Mouse (Mus musculus) CH12.LX (cell line): ENCODE data around the gene Impg1. TPM values are rescaled to one million over a fixed set of nuclear protein-coding genes. Genes with fewer than 3 reads are reported as not detected.

ENCODE experiments used
- DNase-seq: peaks from one replicate; pipeline ENCODE4 v3.0.0-alpha.2; 2013; ENCODE audit errors: extremely low read depth
- H3K27ac ChIP-seq: 2 replicates; pipeline ENCODE4 v1.5.1; 2012; ENCODE audit warnings: low read depth, mild to moderate bottlenecking, control low read depth, moderate library complexity; ENCODE audit not compliant: insufficient read depth
- H3K27me3 ChIP-seq: replicated peaks from 2 replicates; pipeline ENCODE3; 2012; ENCODE audit warnings: inconsistent platforms
- H3K36me3 ChIP-seq, 2 experiments: replicated peaks in 1 of 2; 2 replicates each; pipeline versions ENCODE3 to v1.6.1; 2012; ENCODE audit warnings: inconsistent platforms in 1 of 2, low read length in 1 of 2, mild to moderate bottlenecking in 1 of 2, mixed read lengths in 1 of 2, moderate library complexity in 1 of 2; ENCODE audit not compliant: control insufficient read depth in 1 of 2, insufficient read depth in 1 of 2
- H3K4me1 ChIP-seq, 2 experiments: 2 replicates each; pipeline ENCODE4 v1.6.1; 2012; ENCODE audit warnings: inconsistent platforms in 1 of 2, moderate library complexity in 1 of 2; ENCODE audit not compliant: insufficient read depth in 2 of 2, control insufficient read depth in 1 of 2
- H3K4me2 ChIP-seq: 2 replicates; pipeline ENCODE4 v1.6.1; 2012; ENCODE audit warnings: low read depth, mild to moderate bottlenecking, control low read depth; ENCODE audit not compliant: poor library complexity, insufficient read depth, severe bottlenecking
- H3K4me3 ChIP-seq, 3 experiments: fragments of 150-350 bp in 1 of 3; sonication (generic) in 1 of 3; replicated peaks in 1 of 3; 2 replicates each; pipeline versions ENCODE3 to v1.5.1; 2011 to 2012; ENCODE audit warnings: low read depth in 2 of 3, low read length in 2 of 3, mild to moderate bottlenecking in 2 of 3, moderate library complexity in 2 of 3, control low read depth in 1 of 3, improper control_type of control experiment in 1 of 3, inconsistent platforms in 1 of 3, mixed read lengths in 1 of 3; ENCODE audit not compliant: poor library complexity in 1 of 3
- H3K79me2 ChIP-seq: replicated peaks from 2 replicates; pipeline ENCODE4 v1.6.1; 2012; ENCODE audit warnings: mild to moderate bottlenecking, moderate library complexity; ENCODE audit not compliant: control insufficient read depth, poor library complexity, insufficient read depth, severe bottlenecking; ENCODE audit errors: extremely low read depth
- H3K9ac ChIP-seq: 2 replicates; pipeline ENCODE4 v1.6.1; 2012; ENCODE audit warnings: low read depth, mild to moderate bottlenecking, control low read depth, moderate library complexity; ENCODE audit not compliant: insufficient read depth
- H3K9me3 ChIP-seq: replicated peaks from 2 replicates; pipeline ENCODE3; 2012; ENCODE audit warnings: low read length, inconsistent platforms, mixed read lengths
- BHLHE40 ChIP-seq: IDR thresholded peaks from 2 replicates; pipeline ENCODE4 v1.6.1; 2011; ENCODE audit warnings: mild to moderate bottlenecking, low read depth, low read length, improper control_type of control experiment
- CTCF ChIP-seq, 2 experiments: IDR thresholded peaks in 1 of 2; conservative IDR thresholded peaks in 1 of 2; 2 replicates each; pipeline ENCODE4 v1.5.1; 2011 to 2012; ENCODE audit warnings: low read depth in 2 of 2, low read length in 2 of 2, improper control_type of control experiment in 1 of 2, inconsistent platforms in 1 of 2, mild to moderate bottlenecking in 1 of 2, moderate library complexity in 1 of 2
- ELF1 ChIP-seq: IDR thresholded peaks from 2 replicates; pipeline ENCODE4 v1.6.1; 2014; ENCODE audit warnings: low read depth, mild to moderate bottlenecking, inconsistent platforms, low read length, improper control_type of control experiment
- GABPA ChIP-seq: IDR thresholded peaks from 2 replicates; pipeline ENCODE4 v1.6.1; 2012; ENCODE audit warnings: low read depth, low read length, improper control_type of control experiment, inconsistent platforms; ENCODE audit not compliant: insufficient replicate concordance
- JUND ChIP-seq: conservative IDR thresholded peaks from 2 replicates; pipeline ENCODE4 v1.6.1; 2011; ENCODE audit warnings: low read depth, low read length, improper control_type of control experiment
- MAX ChIP-seq: IDR thresholded peaks from 2 replicates; pipeline ENCODE4 v1.6.1; 2011; ENCODE audit warnings: low read length, improper control_type of control experiment
- MAZ ChIP-seq: IDR thresholded peaks from 2 replicates; pipeline ENCODE4 v1.6.1; 2012; ENCODE audit warnings: low read depth, mild to moderate bottlenecking, inconsistent platforms, low read length, improper control_type of control experiment, moderate library complexity
- MXI1 ChIP-seq: IDR thresholded peaks from 2 replicates; pipeline ENCODE4 v1.6.1; 2011; ENCODE audit warnings: mild to moderate bottlenecking, low read depth, low read length, improper control_type of control experiment
- MYC ChIP-seq: IDR thresholded peaks from 2 replicates; pipeline ENCODE4 v1.6.1; 2011; ENCODE audit warnings: low read depth, mild to moderate bottlenecking, improper control_type of control experiment, low read length
- NRF1 ChIP-seq: IDR thresholded peaks from 2 replicates; pipeline ENCODE4 v1.6.1; 2014; ENCODE audit warnings: low read depth, mild to moderate bottlenecking, inconsistent platforms, low read length, improper control_type of control experiment, moderate library complexity
- POLR2A ChIP-seq: IDR thresholded peaks from 2 replicates; pipeline ENCODE4 v1.6.1; 2011; ENCODE audit warnings: low read depth, mild to moderate bottlenecking, improper control_type of control experiment, low read length
- POLR2AphosphoS2 ChIP-seq: IDR thresholded peaks from 2 replicates; pipeline ENCODE4 v1.6.1; 2011; ENCODE audit warnings: low read depth, low read length, improper control_type of control experiment
- RAD21 ChIP-seq: IDR thresholded peaks from 2 replicates; pipeline ENCODE4 v1.6.1; 2011; ENCODE audit warnings: low read depth, mild to moderate bottlenecking, low read length, improper control_type of control experiment, moderate library complexity
- SIN3A ChIP-seq: IDR thresholded peaks from 2 replicates; pipeline ENCODE4 v1.6.1; 2012; ENCODE audit warnings: low read length, improper control_type of control experiment, inconsistent platforms
- SMC3 ChIP-seq: IDR thresholded peaks from 2 replicates; pipeline ENCODE4 v1.6.1; 2011; ENCODE audit warnings: low read depth, low read length, improper control_type of control experiment
- UBTF ChIP-seq: IDR thresholded peaks from 2 replicates; pipeline ENCODE4 v1.6.1; 2012; ENCODE audit warnings: low read depth, mild to moderate bottlenecking, inconsistent platforms, low read length, improper control_type of control experiment, moderate library complexity
- ZMIZ1 ChIP-seq: IDR thresholded peaks from 2 replicates; pipeline ENCODE4 v1.6.1; 2012; ENCODE audit warnings: low read depth, mild to moderate bottlenecking, inconsistent platforms, low read length, improper control_type of control experiment
- dilution Hi-C: fragments of 300-500 bp; cut with MboI; formaldehyde crosslinking; loops from 2 replicates; pipeline ENCODE4 v1.14.3; 2020; ENCODE audit warnings: low sequenced_read_pairs; ENCODE audit not compliant: extremely low pct_unique_long_range_greater_than_20kb, extremely low pct_ligation_motif_present
- in situ Hi-C: fragments of 300-500 bp; cut with MboI; formaldehyde crosslinking; loops from 3 replicates; pipeline ENCODE4 v1.14.3; 2019; ENCODE audit warnings: low sequenced_read_pairs, low pct_ligation_motif_present, low pct_unique_long_range_greater_than_20kb, mixed read lengths
- polyA plus RNA-seq: library from polyadenylated mRNA; unstranded; fragments of >175 nt; gene quantifications from 2 replicates; pipeline ENCODE4 v1.2.1, GENCODE M21; 2012; ENCODE audit warnings: low read depth; ENCODE audit not compliant: insufficient read length
- total RNA-seq, 2 experiments: library from RNA; depleted of rRNA; stranded (reverse); fragments of 300-350 nt in 1 of 2; fragments of >200 nt in 1 of 2; gene quantifications; 2 replicates each; pipeline ENCODE4 v1.2.3; 2012 to 2014

Impg1 gene
- total and polyA plus RNA-seq, 3 experiments = 0.13 to 0.90 (median 0.42) TPM

GRCm38 (mm10) chr9:80387890-80388289 is 77.4 kb downstream of the Impg1 start:
- TF ChIP-seq JUND = no peak
- no peak for TF ChIP-seq ZMIZ1
- no peak for TF ChIP-seq NRF1
- no peak for TF ChIP-seq MYC
- no peak for TF ChIP-seq MAX
- TF ChIP-seq POLR2A = no peak
- H3K4me1 ChIP-seq = peaks cover 0 to 17% of the 10 kb centered on the region in 2 experiments; a peak in 2 of 4 replicates
- H3K4me3 ChIP-seq = no peak overlapping the region
- H3K27ac ChIP-seq = no peak overlapping the region
- no peaks in the 10 kb centered on the region for H3K36me3 ChIP-seq
- dilution Hi-C loops = no loop called here
- DNase-seq = no peak
- H3K9ac ChIP-seq = no peak overlapping the region
- no peaks in the 10 kb centered on the region for H3K27me3 ChIP-seq
- H3K4me2 ChIP-seq = no peak overlapping the region
- in situ Hi-C loops = no loop called here
- no peaks in the 10 kb centered on the region for H3K9me3 ChIP-seq
- no peaks in the 10 kb centered on the region for H3K79me2 ChIP-seq

- in situ Hi-C loops = no loop called here
- Histone ChIP-seq H3K9me3 (no peaks in the 10 kb centered on the region), H3K36me3 (no peaks in the 10 kb centered on the region), H3K4me1 (peaks cover 0 to 11% of the 10 kb centered on the region in 2 experiments; a peak in 1 of 4 replicates), H3K9ac (no peak overlapping the region), H3K27me3 (no peaks in the 10 kb centered on the region), H3K79me2 (no peaks in the 10 kb centered on the region), H3K27ac (no peak overlapping the region), H3K4me3 (no peak overlapping the region), H3K4me2 (peak overlapping the region; percentile 63; the same call in 1 of the 2 replicates)
- TF ChIP-seq SIN3A = no peak
- TF ChIP-seq POLR2AphosphoS2 = no peak
- TF ChIP-seq ELF1 = no peak
- no peak for TF ChIP-seq BHLHE40
- TF ChIP-seq MXI1 = no peak
- no peak for TF ChIP-seq MAZ
- peak; percentile 52 for TF ChIP-seq SMC3
- peak; percentile 62 for TF ChIP-seq RAD21
- 0 out of 2 replicates have a peak, but pooled peaks have one; percentile 55 for TF ChIP-seq UBTF
- TF ChIP-seq ZMIZ1 = no peak
- TF ChIP-seq CTCF (conservative IDR thresholded peaks at IDR 0.05 in 1 of 2, IDR thresholded peaks at IDR 0.05 in 1 of 2; ENCODE audit: low read depth in 2 of 2, low read length in 2 of 2) = peak in 1 of 2 experiments; percentile 67; a peak in 2 of 4 replicates
- TF ChIP-seq GABPA = no peak
- no peak for DNase-seq
- dilution Hi-C loops = no loop called here
Measured at GRCm38 (mm10) chr9:80386492-80386891, 78.8 kb downstream of the Impg1 start.
